Mouse (Mus musculus): ENCODE data around the gene Fars2. TPM values are rescaled to one million over a fixed set of nuclear protein-coding genes. Genes with fewer than 3 reads are reported as not detected.

The Fars2 gene
- total RNA-seq, 2 experiments from 2014 or later, result 45.2 to 51.2 TPM

DNA sequence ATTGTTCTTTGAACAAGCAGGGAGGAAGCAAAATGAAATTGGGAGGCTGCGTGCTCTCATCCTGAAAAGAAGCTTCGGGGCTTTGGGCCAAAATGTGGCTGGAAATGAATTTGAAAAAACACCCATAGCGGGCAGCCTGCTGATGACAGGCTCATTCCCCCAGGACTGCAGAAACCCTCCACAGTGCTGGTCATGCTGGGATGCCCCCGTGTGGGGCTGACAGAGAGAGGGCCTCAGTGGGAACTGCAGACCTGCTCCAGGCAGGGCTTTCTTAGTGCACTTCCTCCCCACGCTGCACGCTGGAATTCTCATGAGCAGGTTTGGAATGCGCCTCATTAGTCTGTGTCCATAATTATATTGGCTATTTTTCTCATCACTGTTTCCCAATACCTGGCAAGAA, 373.4 kb downstream of the Fars2 start:
- ATAC-seq (replicated peaks; ENCODE audit: low FRiP score, poor library complexity, severe bottlenecking), result no peak

DNA sequence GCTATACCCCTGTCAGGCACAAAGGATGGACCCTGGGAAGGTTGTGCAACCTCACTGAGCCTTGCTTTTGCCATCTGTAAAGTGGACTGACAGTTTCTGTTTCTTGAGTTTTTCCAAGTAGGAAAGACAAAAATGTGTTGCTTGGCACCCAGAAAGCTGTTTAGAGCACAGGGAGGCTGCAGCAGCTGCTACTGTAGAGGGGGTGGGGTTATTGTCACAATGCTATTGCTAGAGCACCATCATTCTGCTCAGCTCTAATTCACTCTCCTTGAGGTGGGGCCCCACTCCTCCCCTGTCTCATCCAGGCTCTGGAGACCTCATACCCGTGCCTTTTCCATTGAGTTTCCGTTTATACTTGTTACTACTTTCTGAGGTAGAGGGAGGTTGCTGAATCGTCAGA, 375.2 kb downstream of the Fars2 start:
- no peak for ATAC-seq (replicated peaks; ENCODE audit: low FRiP score, poor library complexity, severe bottlenecking)

GRCm38 (mm10) chr13:36493294-36493693, 376.1 kb downstream of the Fars2 start:
- no peak for ATAC-seq (replicated peaks; ENCODE audit: low FRiP score, poor library complexity, severe bottlenecking)

GRCm38 (mm10) chr13:36493762-36494161, 376.6 kb downstream of the Fars2 start:
- ATAC-seq (replicated peaks; ENCODE audit: low FRiP score, poor library complexity, severe bottlenecking), result no peak

DNA sequence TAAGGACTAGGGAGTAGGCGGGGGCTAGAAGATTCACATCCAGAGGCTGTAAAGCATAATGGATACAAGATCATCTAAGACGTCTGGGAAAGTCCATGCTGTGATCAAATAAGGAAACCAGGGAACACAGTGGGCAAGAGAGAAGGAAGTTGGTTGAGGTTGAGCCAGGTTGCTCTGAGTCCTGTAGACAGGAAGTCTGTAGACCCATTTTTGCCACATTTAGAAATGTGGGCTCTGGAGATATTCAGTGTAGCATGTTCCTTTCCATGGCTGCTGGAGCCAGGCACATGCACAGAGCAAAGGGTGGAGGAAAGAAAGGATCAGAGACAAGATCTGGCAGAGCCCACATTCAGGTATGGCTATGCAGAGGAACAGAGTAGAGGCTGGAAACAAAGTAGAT, 378.8 kb downstream of the Fars2 start:
- no peak for ATAC-seq (replicated peaks; ENCODE audit: low FRiP score, poor library complexity, severe bottlenecking)

- ATAC-seq (replicated peaks; ENCODE audit: low FRiP score, poor library complexity, severe bottlenecking), result no peak
Observed at GRCm38 (mm10) chr13:36497346-36497745, 380.1 kb downstream of the Fars2 start.

- ATAC-seq (replicated peaks; ENCODE audit: low FRiP score, poor library complexity, severe bottlenecking), result no peak
Observed at GRCm38 (mm10) chr13:36500370-36500905, 383.2 kb downstream of the Fars2 start.

DNA sequence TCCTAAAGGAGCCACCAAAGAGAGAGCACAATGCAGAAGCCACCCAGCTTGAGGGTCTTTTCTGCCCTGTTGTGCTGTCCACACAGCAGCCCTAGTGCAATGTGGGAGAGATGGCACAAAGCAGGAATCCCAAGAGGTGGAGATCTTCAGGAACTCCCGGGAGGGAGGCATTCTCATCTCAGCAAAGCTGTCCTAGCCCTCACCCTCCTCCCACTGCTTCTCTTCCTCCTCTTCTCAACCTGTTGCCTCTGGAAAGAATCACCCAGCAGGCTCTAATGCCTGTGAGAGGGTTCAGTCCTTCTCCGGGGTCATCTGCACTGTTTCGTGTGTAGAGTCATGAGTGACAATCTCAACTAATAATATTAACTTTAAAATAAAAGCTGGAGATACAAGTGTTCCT, 386.3 kb downstream of the Fars2 start:
- ATAC-seq (replicated peaks; ENCODE audit: low FRiP score, poor library complexity, severe bottlenecking), result no peak

DNA sequence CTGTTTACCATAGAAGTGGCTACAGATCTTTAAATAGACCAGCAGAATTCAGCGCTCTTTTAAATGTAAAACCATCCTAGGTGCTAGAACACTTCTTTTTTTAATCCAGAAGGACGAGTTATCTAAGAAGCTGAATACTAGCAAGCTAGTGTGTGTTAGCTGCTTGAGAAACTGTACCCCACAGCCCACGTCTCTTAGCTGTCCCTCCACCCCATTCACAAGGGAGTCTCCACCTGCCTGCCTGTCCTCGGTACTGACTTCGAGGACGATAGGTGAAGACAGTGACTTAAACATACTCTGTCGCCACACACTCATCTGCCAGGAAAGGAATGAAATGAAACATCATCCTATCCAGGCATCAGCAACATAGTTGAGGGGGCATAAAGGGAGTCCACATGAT, 386.8 kb downstream of the Fars2 start:
- ATAC-seq (replicated peaks; ENCODE audit: low FRiP score, poor library complexity, severe bottlenecking), result no peak

- ATAC-seq (replicated peaks; ENCODE audit: low FRiP score, poor library complexity, severe bottlenecking), result no peak
Observed at GRCm38 (mm10) chr13:36505730-36506129, 388.5 kb downstream of the Fars2 start.

DNA sequence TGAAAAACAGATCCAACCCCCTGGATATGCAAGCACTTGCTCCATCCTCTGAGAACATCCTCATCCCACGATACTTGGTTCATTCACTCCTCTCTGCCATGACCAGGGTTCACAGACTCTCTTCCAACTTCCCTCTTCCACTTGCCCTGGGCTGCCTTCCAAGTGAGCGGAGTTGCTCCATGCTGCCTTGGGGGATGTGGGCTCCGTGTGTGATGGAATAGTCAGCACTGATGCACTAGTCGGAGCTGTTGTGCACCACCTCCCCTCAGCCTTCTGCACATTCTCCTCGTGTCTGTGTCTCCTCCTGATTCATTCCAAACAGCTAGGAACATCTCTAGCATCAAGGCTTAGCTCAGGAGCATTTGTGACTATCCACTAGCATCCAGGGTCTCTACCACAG, 389.1 kb downstream of the Fars2 start:
- ATAC-seq (replicated peaks; ENCODE audit: low FRiP score, poor library complexity, severe bottlenecking), result no peak

DNA sequence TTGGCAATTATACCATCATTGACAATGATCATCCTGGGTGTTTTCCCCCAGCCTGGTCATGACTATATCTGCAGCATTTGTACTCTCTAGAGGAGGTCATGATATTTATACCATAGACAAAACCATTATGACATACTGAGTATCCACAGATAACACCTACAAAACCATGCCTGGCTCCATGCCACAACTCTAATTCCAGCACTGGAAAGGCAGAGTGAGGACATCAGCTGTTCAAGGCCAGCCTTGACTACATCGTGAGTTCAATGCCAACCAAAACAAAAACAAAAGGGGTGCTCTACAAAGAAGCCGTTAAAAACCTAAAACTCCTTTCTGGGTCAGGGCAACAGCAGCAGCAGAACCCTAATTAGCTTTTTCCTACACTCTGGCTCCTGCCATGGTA, 392.9 kb downstream of the Fars2 start:
- ATAC-seq (replicated peaks; ENCODE audit: low FRiP score, poor library complexity, severe bottlenecking), result no peak

DNA sequence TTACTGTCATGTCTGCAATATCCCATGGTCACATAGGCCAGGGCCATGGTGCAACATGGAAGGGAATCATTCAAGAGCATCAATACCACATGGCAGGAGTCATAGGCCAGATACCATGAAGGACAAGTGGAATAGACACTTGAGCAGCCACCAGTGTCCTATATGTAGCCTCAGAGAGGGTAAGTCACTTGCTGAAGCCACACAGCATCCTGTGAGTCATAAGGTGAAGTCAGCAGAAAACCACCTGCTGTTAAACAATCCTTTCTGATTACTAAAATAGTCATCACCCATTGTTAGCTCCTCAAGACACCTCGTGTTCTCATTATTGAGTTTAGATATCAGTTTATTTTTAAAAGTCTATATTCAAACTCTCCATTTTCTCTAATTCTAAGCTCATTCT, 395.9 kb downstream of the Fars2 start:
- no peak for ATAC-seq (replicated peaks; ENCODE audit: low FRiP score, poor library complexity, severe bottlenecking)

DNA sequence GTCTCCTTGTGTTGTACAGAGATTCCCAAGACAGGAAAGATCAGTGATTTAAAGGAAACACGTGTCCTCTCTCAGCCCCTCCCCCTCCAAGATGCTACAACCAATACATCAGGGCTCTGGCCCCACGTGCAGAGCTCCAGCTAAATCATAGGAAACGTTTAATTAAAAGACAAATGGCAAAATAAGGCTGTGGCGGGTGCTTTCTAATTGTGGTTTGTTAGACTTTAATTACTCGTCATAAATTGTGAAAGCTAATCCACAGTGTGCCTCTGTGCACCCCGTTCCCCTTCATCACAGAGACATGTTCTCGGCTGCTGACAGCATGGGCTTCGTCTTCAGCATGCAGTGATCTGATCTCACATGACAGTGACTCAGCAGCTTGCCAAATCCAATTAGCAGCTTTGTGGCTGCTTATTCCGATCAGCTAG, 400.9 kb downstream of the Fars2 start:
- ATAC-seq (replicated peaks; ENCODE audit: low FRiP score, poor library complexity, severe bottlenecking), result no peak

GRCm38 (mm10) chr13:36527761-36528160, 410.5 kb downstream of the Fars2 start:
- ATAC-seq (replicated peaks; ENCODE audit: low FRiP score, poor library complexity, severe bottlenecking), result no peak

GRCm38 (mm10) chr13:36528223-36528895, 411.1 kb downstream of the Fars2 start:
- no peak for ATAC-seq (replicated peaks; ENCODE audit: low FRiP score, poor library complexity, severe bottlenecking)

DNA sequence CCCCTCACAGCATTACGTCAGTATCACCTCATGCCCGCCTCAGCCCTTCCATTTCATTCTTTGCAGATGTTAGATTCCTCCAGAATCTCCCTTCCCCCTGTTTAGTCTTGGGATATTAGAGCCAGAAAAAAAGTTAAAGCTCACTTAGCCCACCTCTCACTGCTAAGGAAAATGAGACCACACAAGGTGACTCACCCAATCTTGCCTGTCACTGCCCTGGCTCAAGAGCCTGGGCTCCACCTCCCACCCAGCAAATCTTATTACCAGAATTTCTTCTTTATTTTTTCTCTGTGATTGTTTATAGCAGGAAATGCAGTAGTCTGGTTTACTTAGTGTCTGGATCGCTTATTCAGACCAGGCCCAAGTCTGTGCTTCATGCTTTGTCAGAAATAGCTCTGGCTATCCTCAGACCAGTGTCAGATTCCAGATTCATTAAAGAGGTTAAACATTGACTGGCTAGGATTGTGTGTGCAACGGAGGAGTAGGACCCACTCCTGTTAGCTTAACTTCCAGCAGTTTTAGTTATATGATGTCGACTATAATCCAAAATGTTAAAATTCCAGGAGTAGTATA, 412.3 kb downstream of the Fars2 start:
- no peak for ATAC-seq (replicated peaks; ENCODE audit: low FRiP score, poor library complexity, severe bottlenecking)

DNA sequence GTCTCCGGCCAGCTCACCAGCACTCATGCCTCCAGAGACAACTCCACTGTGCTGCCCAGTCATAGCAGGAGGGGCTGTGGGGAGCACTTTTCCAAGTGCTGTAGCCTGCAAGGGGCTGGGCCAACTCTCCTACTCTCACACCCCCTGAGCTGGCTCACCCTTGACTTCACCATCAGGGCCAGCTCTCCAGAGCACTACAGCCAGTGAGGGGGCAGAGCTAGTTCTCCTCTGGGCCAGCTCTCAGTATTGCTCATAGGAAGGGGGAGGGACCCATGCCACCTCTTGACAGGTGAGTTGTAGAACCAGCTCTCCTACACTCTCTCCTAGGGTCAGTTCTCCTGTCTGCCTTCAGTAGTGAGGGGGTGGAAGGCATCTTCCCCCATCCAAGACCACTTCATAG, 413.6 kb downstream of the Fars2 start:
- ATAC-seq (replicated peaks; ENCODE audit: low FRiP score, poor library complexity, severe bottlenecking), result no peak

DNA sequence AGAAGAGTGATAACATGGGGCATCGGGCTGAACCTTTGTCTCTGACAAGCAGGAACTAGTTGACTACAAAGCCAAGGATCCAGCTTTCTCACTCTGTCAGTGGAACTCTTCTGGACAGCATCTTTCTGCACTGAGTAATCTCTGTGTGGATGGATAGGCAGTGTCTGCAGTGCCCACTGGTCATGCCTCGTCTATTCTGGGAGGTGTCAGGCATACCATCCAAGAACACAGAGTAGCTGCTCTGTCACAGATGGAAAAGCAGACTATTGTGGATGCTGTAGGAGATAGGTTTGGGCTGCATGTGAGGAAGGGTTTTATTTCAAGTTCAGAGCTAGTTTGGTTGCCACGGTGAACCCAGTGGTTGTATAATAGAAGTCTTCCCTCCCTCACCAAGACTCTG, 414.7 kb downstream of the Fars2 start:
- no peak for ATAC-seq (replicated peaks; ENCODE audit: low FRiP score, poor library complexity, severe bottlenecking)

- ATAC-seq (replicated peaks; ENCODE audit: low FRiP score, poor library complexity, severe bottlenecking), result no peak
Observed at GRCm38 (mm10) chr13:36533071-36533470, 415.9 kb downstream of the Fars2 start.

DNA sequence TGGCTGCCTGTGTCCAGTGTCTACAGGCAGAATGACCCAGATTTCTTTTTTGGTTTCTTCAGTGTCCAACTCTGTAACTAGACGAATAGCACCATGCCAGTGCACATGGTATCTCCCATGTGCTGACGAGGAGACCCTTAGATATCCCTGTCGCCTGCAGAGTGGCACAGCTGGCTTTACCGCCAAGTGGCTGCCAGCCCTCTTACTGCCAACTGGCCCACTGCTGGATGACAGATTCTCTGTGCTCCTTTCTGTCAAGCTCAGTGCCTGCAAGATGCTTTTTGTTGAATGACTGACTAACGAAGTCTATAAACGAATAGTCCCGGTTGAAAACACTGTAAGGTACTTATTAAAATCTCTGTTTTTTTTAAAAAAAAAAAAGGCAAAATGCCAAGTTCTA, 416.3 kb downstream of the Fars2 start:
- ATAC-seq (replicated peaks; ENCODE audit: low FRiP score, poor library complexity, severe bottlenecking), result no peak
